Mouse (Mus musculus): ENCODE data around the gene Tmem26.

DNA sequence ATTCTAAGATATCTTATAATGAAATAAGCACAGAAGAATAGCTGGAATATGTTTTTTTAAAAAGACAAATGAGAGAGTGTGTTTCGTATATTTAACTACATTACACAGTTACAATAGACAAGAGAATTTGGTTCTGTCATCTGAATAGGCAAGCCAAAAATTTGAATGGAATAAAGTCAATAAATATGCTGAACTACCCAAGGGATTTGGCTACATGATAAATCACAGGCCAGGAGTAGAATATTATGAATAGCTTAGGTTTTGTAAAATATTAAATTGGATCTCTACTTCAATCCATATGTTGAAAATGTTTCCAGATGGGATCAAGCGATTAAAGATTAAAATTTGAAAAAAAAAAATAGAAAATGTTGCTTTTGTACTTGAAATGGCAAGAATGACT, 60.4 kb downstream of the Tmem26 start:
- TF ChIP-seq CTCF (IDR thresholded peaks at IDR 0.05; ENCODE audit: low read depth): no peak
- TF ChIP-seq EP300 (IDR thresholded peaks at IDR 0.05; ENCODE audit: low read depth): no peak
